Mouse (Mus musculus): Measurements from ENCODE around the gene Add3.

DNA sequence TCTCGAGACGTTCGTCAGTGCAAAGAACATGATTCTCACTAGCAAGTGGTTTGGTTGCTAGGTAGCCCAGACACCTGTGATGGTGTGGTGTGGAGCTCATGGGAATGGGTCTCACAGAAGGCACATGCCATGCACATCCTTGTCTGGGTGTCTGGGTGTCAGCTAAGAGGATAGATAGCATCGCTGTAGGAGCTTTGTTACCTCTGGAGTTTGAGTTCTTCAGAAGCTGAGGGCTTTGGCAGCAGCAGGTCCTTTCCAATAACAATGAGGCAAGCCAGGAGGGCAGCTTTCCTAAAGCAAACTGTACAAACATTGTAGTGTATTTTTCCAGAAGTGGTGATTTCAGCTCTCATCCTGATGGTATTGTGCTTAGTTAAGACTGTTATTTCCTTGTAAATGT is 12.2 kb downstream of the Add3 start:
- no peak for TF ChIP-seq CTCF (IDR thresholded peaks at IDR 0.05 in 2 of 3, conservative IDR thresholded peaks at IDR 0.05 in 1 of 3; ENCODE audit: control insufficient read depth in 1 of 3, insufficient read depth in 1 of 3, low read depth in 2 of 3, low read length in 3 of 3, poor library complexity in 1 of 3, severe bottlenecking in 1 of 3)
- no peak for TF ChIP-seq HCFC1 (IDR thresholded peaks at IDR 0.05; ENCODE audit: low read depth, low read length)
- TF ChIP-seq POLR2A (IDR thresholded peaks at IDR 0.05; ENCODE audit: control insufficient read depth in 1 of 2, insufficient read depth in 1 of 2, low read depth in 1 of 2, low read length in 2 of 2, poor library complexity in 1 of 2): no peak
- TF ChIP-seq ZKSCAN1 (IDR thresholded peaks at IDR 0.05; ENCODE audit: low read depth, low read length): no peak
- TF ChIP-seq MXI1 (IDR thresholded peaks at IDR 0.05; ENCODE audit: low read depth, low read length): no peak
- no peak for TF ChIP-seq MAX (IDR thresholded peaks at IDR 0.05; ENCODE audit: low read length)
- TF ChIP-seq GATA1 (IDR thresholded peaks at IDR 0.05; ENCODE audit: low read depth, low read length): no peak
- no peak for TF ChIP-seq RAD21 (IDR thresholded peaks at IDR 0.05; ENCODE audit: low read depth, low read length)
- TF ChIP-seq EP300 (IDR thresholded peaks at IDR 0.05; ENCODE audit: low read depth in 1 of 2, low read length in 2 of 2): no peak
- TF ChIP-seq KAT2A (conservative IDR thresholded peaks at IDR 0.05; ENCODE audit: low read depth, low read length): no peak
- no peak for TF ChIP-seq ZNF384 (IDR thresholded peaks at IDR 0.05; ENCODE audit: low read depth, low read length)
- no peak for TF ChIP-seq CHD2 (IDR thresholded peaks at IDR 0.05; ENCODE audit: low read length)
- TF ChIP-seq E2F4 (IDR thresholded peaks at IDR 0.05; ENCODE audit: borderline replicate concordance, low read depth, low read length): no peak
- TF ChIP-seq USF2 (IDR thresholded peaks at IDR 0.05; ENCODE audit: borderline replicate concordance in 1 of 2, insufficient read depth in 1 of 2, low read depth in 1 of 2, low read length in 2 of 2): no peak
